Mouse (Mus musculus) heart, embryonic 10.5 days (tissue): Measurements from ENCODE around the gene Unc119b. TPM values are rescaled to one million over a fixed set of nuclear protein-coding genes. Genes with fewer than 3 reads are reported as not detected.

Experiments
- DNase-seq: peaks from one replicate; pipeline ENCODE4 v3.0.0-alpha.2; 2017; ENCODE audit warnings: low spot score
- H3K27ac ChIP-seq: fragments of 300-500 bp; sonication (generic); 2 replicates; pipeline ENCODE4 v1.5.1; 2016; ENCODE audit warnings: mild to moderate bottlenecking
- H3K27me3 ChIP-seq: fragments of 300-500 bp; sonication (generic); 2 replicates; pipeline ENCODE4 v1.6.1; 2016; ENCODE audit warnings: mild to moderate bottlenecking; ENCODE audit not compliant: poor library complexity, insufficient read depth, severe bottlenecking
- H3K36me3 ChIP-seq: fragments of 300-500 bp; sonication (generic); 2 replicates; pipeline ENCODE4 v1.6.1; 2016; ENCODE audit warnings: mild to moderate bottlenecking, moderate library complexity
- H3K4me1 ChIP-seq: fragments of 300-500 bp; sonication (generic); 2 replicates; pipeline ENCODE4 v1.6.1; 2016; ENCODE audit warnings: mild to moderate bottlenecking
- H3K4me3 ChIP-seq: fragments of 300-500 bp; sonication (generic); 2 replicates; pipeline ENCODE4 v1.5.1; 2016; ENCODE audit warnings: mild to moderate bottlenecking, moderate library complexity
- H3K9me3 ChIP-seq: fragments of 300-500 bp; sonication (generic); 2 replicates; pipeline ENCODE4 v1.6.1; 2016; ENCODE audit warnings: mild to moderate bottlenecking, moderate library complexity
- WGBS: fragments of 180-500 bp; shearing (Covaris S2); methylation state at CpG from one replicate; pipeline ENCODE4 v1.1.7; 2016; 5-methylcytosine and 5-hydroxymethylcytosine counted together
- polyA plus RNA-seq: library from polyadenylated mRNA; unstranded; fragments of >200 nt; fragmentation: Nextera tagmentation; extraction: Ambion mirVana; gene quantifications from 2 replicates; pipeline ENCODE4 v1.2.1, GENCODE M21; 2016

Unc119b gene
- 25.7 and 35.8 TPM in 2 replicates for polyA plus RNA-seq

DNA sequence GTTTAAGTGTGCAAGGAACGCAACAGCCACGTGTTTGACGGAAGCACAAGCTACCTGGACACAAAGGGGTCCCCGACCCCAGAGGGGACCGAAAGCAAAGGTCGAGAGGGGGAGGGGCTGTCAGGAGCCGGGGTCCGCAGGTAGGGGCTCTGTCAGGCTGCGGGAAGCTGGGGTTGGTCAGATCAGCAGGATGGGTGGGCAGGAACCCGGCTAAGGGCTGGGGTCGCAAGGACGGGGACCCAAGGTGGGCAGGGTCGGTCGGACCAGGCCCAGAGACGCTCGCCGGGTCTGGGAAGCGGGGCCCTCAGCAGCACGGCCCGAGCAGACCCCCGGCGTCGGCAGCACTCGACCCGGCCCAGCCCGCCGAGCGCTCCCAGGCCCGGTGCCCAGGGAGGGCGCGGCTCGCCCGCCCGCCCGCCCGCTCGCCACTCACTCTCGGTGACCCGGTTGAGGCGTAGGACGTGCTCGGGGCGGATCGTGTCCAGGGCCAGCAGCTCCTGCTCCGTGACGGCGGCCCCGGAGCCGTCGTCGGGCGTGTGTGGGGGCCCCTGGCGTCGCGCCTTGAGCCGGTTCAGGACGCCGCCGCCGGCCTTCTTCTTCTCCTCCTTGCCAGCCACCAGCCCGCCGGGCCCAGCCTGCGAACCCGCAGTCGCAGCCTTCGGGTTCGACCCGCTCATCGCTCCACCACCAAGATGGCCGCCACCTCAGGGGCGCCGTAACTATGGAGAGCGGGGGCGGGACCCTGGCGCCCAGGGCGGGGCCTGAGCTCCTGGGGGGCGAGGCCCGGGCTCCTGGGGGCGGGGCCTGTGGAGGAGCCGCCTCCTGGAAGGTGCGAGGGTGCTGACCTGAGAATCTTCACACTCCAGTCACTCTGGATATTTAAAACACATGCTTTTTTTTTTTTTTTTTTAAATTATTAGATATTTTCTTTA is at the start of gene Unc119b:
TSS of gene Unc119b (minus strand) at position 742 of the 932 bp plus-strand sequence.
- H3K27ac ChIP-seq, result peak within 1 kb of the TSS; percentile 84
- under 1% methylated on average over 75 of the region's 81 CpGs for WGBS
- H3K4me3 ChIP-seq, result peak within 1 kb of the TSS; percentile 73

DNA sequence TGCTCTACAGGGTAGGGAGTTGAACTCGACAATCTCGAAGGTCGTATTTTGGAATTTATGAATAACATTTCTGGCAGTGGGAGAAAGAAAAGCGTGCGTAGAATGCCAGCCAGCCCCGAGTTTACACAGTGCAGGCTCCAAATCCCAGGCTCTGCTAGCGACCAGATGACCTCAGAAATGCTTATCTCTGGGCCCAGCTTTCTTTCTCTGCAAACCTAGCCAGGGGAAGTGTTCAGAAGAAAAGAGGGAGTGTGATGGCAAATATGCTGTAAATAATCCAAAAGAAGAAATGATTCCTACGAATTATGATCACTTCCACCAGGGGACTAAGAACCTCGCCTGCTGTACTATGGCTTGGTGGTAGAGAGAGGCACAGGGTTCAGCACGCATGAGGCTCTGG is 48.7 kb upstream of the Unc119b start:
- peaks cover 61% of the 10 kb centered on the region for H3K4me1 ChIP-seq
- no peaks in the 10 kb centered on the region for H3K9me3 ChIP-seq
- peak overlapping the region; percentile 53; the same call in 1 of the 2 replicates for H3K27ac ChIP-seq
- H3K27me3 ChIP-seq, result peaks cover 22% of the 10 kb centered on the region
- H3K36me3 ChIP-seq, result no peaks in the 10 kb centered on the region
- DNase-seq, result no peak
- H3K4me3 ChIP-seq, result no peak overlapping the region
- WGBS, result 54% methylated on average over 10 of the region's 10 CpGs

More for the DNA sequence above, at the start of gene Unc119b:
- peaks cover 9% of the 10 kb centered on the region for H3K36me3 ChIP-seq
- H3K27me3 ChIP-seq, result no peaks in the 10 kb centered on the region
- peaks cover 18% of the 10 kb centered on the region for H3K4me1 ChIP-seq
- DNase-seq, result peak; percentile 95
- no peaks in the 10 kb centered on the region for H3K9me3 ChIP-seq

DNA sequence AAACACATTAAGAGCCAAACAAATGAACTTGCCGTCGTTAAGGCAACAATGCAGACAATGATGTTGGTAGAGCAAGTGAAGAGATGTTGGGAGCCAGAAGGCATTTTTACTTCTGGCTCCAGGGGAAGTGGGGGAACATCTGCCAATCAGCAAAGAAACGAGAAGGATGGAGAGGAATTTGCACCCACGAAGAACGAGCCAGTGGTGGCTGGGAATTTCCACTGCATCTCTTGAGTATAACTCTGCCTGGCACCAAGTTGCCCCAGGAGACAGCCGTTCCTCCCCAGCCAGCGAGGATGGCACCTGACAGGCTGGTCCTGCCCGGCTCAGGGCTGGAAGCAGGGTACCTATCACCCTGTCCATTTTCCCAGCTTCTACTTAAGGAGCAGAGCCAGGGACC is 48.1 kb upstream of the Unc119b start:
- Histone ChIP-seq H3K4me3 (no peak overlapping the region), H3K4me1 (peaks cover 61% of the 10 kb centered on the region), H3K27me3 (peaks cover 22% of the 10 kb centered on the region), H3K9me3 (no peaks in the 10 kb centered on the region), H3K36me3 (no peaks in the 10 kb centered on the region), H3K27ac (peak overlapping the region; percentile 53)
- DNase-seq, result no peak
- WGBS, result 71% methylated on average over 8 of the region's 8 CpGs

DNA sequence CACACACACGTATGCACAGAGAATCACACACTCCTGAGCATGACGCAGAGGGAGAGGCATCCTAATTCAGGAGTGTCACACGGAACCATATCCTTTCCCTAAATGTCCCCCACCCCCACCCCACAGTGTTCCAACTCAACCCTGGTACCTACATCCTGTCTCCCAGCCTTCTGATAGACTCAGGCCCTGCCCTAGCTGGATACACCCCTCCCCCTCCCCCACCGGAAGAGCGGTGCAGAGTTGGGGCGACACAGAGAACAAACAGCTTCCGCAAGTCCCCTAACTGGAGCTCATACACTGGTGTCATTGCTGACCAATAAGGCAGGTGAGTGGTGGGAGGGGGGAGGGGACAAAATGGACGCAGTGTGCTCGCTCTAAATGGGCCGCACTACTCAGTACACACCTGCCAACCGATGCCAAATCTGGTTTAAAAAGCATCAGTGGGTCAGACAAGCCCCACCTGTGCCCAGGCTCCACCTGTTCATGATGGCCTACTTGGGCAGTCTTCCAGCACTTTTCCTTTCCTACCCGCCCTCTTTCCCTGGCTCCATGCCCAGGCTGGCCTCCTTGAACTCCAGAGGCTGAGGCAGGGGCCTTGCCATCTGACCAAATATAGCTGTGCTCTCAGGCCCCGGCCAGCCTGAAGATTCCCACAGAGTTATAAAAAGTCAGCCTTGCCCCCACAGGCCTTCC is 46.6 kb upstream of the Unc119b start:
- H3K27ac ChIP-seq, result peak overlapping the region; percentile 76

DNA sequence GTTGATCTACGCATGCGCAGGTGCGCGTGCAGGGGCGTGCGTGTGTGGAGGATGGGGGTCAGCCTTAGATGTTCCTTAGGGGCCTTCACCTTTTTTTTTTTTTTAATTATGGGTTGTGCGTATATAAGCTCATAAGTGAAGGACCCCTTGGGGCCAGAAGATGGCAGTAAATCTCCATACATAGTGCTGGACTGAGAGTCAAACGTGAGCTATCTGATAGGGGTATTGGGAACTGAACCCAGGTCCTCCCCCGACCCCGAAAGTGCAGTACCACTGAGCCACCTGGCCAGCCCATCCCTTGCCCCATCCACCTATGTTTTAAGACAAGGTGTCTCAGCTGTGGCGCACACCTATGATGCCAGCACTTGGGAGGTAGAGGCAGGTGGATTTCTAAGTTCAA is 44.8 kb upstream of the Unc119b start:
- Histone ChIP-seq H3K4me3 (no peak overlapping the region), H3K27me3 (peaks cover 6% of the 10 kb centered on the region; the same call in 1 of the 2 replicates), H3K9me3 (no peaks in the 10 kb centered on the region), H3K27ac (no peak overlapping the region), H3K4me1 (peaks cover 42% of the 10 kb centered on the region), H3K36me3 (no peaks in the 10 kb centered on the region)
- DNase-seq, result no peak
- 86% methylated on average over 11 of the region's 11 CpGs for WGBS

More for the DNA sequence above, 46.6 kb upstream of the Unc119b start:
- Histone ChIP-seq H3K4me3 (0 out of 2 replicates have a peak overlapping the region, but pooled peaks have one; percentile 8), H3K4me1 (peaks cover 49% of the 10 kb centered on the region), H3K9me3 (no peaks in the 10 kb centered on the region), H3K27me3 (peaks cover 17% of the 10 kb centered on the region), H3K36me3 (no peaks in the 10 kb centered on the region)
- 67% methylated on average over 13 of the region's 13 CpGs for WGBS
- DNase-seq, result peak; percentile 76

DNA sequence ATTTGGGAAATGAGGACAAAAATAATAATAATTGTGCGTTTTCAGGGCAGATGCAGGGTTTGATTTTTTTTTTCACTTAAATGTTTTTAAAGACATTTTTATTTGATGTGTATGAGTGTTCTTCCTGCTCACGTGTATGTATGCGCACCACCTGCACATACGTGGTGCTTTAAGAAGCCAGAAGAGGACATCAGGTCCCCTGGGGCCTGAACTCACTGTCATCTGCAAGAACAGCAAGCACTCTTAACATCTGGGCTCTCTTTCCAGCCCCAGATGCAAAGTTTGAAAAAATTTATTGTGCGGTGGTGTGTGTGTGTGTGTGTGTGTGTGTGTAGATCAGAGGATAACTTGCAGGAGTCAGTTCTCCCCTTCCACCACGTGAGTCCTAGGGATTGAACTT is 43.1 kb upstream of the Unc119b start:
- H3K9me3 ChIP-seq, result no peaks in the 10 kb centered on the region
- H3K4me3 ChIP-seq, result no peak overlapping the region
- H3K27me3 ChIP-seq, result peaks cover 6% of the 10 kb centered on the region; the same call in 1 of the 2 replicates
- peaks cover 29% of the 10 kb centered on the region for H3K4me1 ChIP-seq
- WGBS, result 80% methylated on average over 6 of the region's 6 CpGs
- DNase-seq, result no peak
- H3K36me3 ChIP-seq, result no peaks in the 10 kb centered on the region
- no peak overlapping the region for H3K27ac ChIP-seq

DNA sequence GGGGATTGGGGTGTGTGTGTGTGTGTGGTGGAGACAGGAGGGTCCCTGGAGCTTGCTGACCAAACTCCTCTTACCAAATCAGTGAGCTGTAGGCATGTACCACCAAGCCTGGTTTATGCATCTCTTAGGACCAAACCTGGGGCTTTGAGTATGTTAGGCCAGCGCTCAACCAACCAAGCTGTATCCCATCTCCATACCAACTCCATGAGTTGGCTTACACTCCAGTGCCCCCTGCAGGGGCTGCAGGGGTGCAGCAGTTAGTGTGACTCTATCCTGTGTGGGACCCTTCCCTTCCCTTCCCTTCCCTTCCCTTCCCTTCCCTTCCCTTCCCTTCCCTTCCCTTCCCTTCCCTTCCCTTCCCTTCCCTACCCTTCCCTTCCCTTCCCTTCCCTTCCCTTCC is 39.8 kb upstream of the Unc119b start:
- Histone ChIP-seq H3K27me3 (peaks cover 6% of the 10 kb centered on the region; the same call in 1 of the 2 replicates), H3K9me3 (no peaks in the 10 kb centered on the region), H3K4me3 (no peak overlapping the region), H3K27ac (no peak overlapping the region), H3K4me1 (peaks cover 3% of the 10 kb centered on the region; the same call in 1 of the 2 replicates), H3K36me3 (no peaks in the 10 kb centered on the region)
- WGBS, result 84% methylated on average over 1 of the region's 1 CpGs
- DNase-seq, result no peak

DNA sequence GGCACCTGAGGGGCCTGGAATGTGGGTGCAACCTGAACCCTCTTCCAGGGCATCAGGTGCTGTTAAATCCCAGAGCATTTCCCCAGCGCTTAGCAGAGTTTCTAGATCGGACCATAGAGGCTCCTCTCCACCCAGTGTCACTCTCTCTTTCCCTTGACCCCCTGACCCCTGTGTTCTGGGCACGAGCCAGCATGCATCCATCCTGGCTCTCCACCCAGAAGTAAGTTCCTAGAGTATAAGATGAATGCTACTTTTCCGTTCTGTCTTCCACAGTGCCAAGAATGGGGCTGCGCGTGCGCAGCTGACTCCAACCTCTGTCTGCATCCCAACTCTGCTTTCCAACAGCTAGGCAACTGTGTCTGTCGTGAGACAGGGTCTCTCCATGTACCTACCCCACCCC is 35.4 kb upstream of the Unc119b start:
- Histone ChIP-seq H3K9me3 (no peaks in the 10 kb centered on the region), H3K36me3 (no peaks in the 10 kb centered on the region), H3K27ac (no peak overlapping the region), H3K4me1 (peaks cover 27% of the 10 kb centered on the region), H3K27me3 (no peaks in the 10 kb centered on the region; the same call in 1 of the 2 replicates), H3K4me3 (no peak overlapping the region)
- 84% methylated on average over 8 of the region's 8 CpGs for WGBS
- no peak for DNase-seq

DNA sequence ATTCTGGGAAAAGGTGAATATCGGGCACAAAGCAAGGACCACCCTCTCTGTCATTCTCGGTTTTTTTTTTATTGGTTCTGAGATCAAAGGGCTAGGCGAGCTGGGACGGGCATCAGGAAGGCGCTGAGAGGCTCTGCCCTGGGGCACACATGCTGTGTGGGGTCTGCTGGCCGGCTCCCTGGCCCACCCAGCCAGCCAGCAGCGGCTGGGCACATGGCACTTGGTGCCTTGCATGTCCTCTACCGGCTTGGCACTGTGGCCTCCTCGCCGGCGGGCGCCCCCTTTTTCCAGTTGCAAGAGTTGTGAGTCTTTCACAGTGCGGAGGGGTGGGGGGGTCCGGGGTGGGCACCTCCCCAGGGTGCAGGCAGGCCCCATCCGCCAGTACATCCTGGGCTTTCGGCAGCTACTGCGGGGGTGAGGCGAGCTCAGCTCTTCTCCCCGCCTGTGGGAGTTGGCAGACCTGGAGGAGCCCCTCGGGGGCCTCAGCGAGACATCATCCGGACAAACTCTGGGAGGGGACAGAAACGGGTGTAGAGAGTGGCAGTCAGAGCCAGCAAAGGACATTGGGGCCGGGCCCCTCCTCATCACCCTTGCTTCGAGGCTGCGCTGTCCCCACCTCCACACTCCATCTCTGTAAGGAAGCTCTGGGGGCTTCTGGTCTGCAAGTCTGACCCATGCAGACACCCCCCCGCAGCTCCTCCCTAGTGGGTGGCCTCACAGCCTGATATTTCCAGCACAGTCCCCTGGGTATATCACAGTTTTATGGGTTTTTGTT is 34.1 kb upstream of the Unc119b start:
- peak overlapping the region; percentile 33; the same call in 1 of the 2 replicates for H3K4me3 ChIP-seq
- no peak for DNase-seq
- WGBS, result 43% methylated on average over 27 of the region's 27 CpGs
- H3K27me3 ChIP-seq, result no peaks in the 10 kb centered on the region; the same call in 1 of the 2 replicates
- H3K4me1 ChIP-seq, result peaks cover 27% of the 10 kb centered on the region
- H3K36me3 ChIP-seq, result no peaks in the 10 kb centered on the region
- H3K9me3 ChIP-seq, result no peaks in the 10 kb centered on the region
- peak overlapping the region; percentile 59; the same call in 1 of the 2 replicates for H3K27ac ChIP-seq

DNA sequence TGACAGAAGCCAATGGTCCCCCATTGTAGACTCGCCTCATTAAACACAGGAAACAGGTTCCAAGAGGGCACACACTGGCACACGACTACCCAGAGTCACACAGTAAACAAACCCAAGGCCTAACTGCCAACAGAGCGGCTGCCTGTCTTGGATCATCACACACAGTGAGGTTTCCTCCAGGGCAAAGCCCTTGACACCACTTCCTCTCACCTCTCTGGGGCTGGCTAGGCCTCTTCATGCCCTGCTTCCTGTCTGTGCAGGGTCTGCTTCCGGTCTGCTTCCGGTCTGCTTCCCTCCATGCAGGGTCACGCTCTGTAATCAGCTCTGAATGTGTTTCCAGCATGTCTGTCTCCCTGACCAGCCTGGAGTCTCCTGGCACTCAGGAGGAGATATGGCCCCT is 32.6 kb upstream of the Unc119b start:
- Histone ChIP-seq H3K4me1 (peaks cover 31% of the 10 kb centered on the region), H3K36me3 (no peaks in the 10 kb centered on the region), H3K27ac (peak overlapping the region; percentile 67; the same call in 1 of the 2 replicates), H3K4me3 (no peak overlapping the region; the same call in 1 of the 2 replicates), H3K27me3 (no peaks in the 10 kb centered on the region), H3K9me3 (no peaks in the 10 kb centered on the region)
- 54% methylated on average over 6 of the region's 6 CpGs for WGBS
- DNase-seq, result no peak

DNA sequence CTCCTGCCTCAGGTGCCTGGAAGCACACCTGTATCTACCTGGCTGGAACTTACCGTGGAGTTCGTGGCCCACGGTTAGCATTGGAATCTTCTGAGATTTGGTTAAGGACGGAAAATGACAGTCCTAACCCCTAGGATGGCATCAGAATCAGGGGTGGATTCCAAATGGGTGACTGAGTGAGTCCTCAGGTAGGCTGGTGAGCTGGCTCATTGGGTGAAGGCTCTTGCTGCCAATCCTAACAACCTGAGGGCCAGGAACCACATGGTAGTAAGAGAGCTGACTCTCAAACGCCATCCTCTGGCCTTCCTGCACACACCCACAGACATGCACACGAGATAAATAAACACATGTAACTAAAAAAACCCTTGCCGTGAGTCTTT is 32.0 kb upstream of the Unc119b start:
- DNase-seq, result no peak
- peaks cover 31% of the 10 kb centered on the region for H3K4me1 ChIP-seq
- H3K9me3 ChIP-seq, result no peaks in the 10 kb centered on the region
- H3K36me3 ChIP-seq, result no peaks in the 10 kb centered on the region
- H3K4me3 ChIP-seq, result no peak overlapping the region
- WGBS, result 80% methylated on average over 7 of the region's 7 CpGs
- no peaks in the 10 kb centered on the region for H3K27me3 ChIP-seq
- peak overlapping the region; percentile 2; the same call in 1 of the 2 replicates for H3K27ac ChIP-seq
